Mouse (Mus musculus): ENCODE data around the gene Prrg4. TPM values are rescaled to one million over a fixed set of nuclear protein-coding genes. Genes with fewer than 3 reads are reported as not detected.
"Not testable (repeated sequence)": the region's sequence is repeated elsewhere in the genome, so short reads cannot be mapped to it uniquely, and the experiment has no call there.

The Prrg4 gene
- 0.17 and 0.43 TPM in 2 replicates for polyA plus RNA-seq (2014; fragmentation: Nextera tagmentation; extraction: Ambion mirVana)

- no peaks in the 10 kb centered on the region; the same call in 1 of the 2 replicates for H3K4me1 ChIP-seq (ENCODE audit: control insufficient read depth, insufficient read depth, low read length)
- H3K9ac ChIP-seq (ENCODE audit: low read length) = peak within 1 kb of the TSS; percentile 50
- under 1% methylated on average over 50 of the region's 62 CpGs for WGBS
- no peaks in the 10 kb centered on the region for H3K36me3 ChIP-seq (ENCODE audit: control insufficient read depth, insufficient read depth, low read length)
- H3K9me3 ChIP-seq (ENCODE audit: control insufficient read depth, low read length) = no peaks in the 10 kb centered on the region
- peak within 1 kb of the TSS; percentile 45 for H3K4me3 ChIP-seq (ENCODE audit: low read depth, low read length)
- peaks cover 9% of the 10 kb centered on the region; the same call in 1 of the 2 replicates for H3K27me3 ChIP-seq (ENCODE audit: control insufficient read depth, insufficient read depth, low read length)
- DNase-seq (ENCODE audit: low spot score) (peak; percentile 51), ATAC-seq (ENCODE audit: insufficient read depth, low FRiP score, low TSS enrichment) (peak; percentile 38; the same call in 1 of the 2 replicates)
- no peak within 1 kb of the TSS for H3K27ac ChIP-seq (ENCODE audit: low read depth, low read length)
- peak within 1 kb of the TSS; percentile 99 for H3K4me2 ChIP-seq (ENCODE audit: low read depth)
Measured at GRCm38 (mm10) chr2:104849276-104849990, at the start of gene Prrg4. Prrg4 (minus strand) TSS chr2:104849876.

- ATAC-seq (ENCODE audit: insufficient read depth, low FRiP score, low TSS enrichment) = no peak; the same call in 1 of the 2 replicates
- H3K4me1 ChIP-seq (ENCODE audit: control insufficient read depth, insufficient read depth, low read length) = no peaks in the 10 kb centered on the region
- no peaks in the 10 kb centered on the region for H3K27me3 ChIP-seq (ENCODE audit: control insufficient read depth, insufficient read depth, low read length)
- H3K4me2 ChIP-seq (ENCODE audit: low read depth) = no peak overlapping the region
- no peak overlapping the region for H3K9ac ChIP-seq (ENCODE audit: low read length)
- no peaks in the 10 kb centered on the region for H3K9me3 ChIP-seq (ENCODE audit: control insufficient read depth, low read length)
- 25% methylated on average over 10 of the region's 10 CpGs for WGBS
- H3K36me3 ChIP-seq (ENCODE audit: control insufficient read depth, insufficient read depth, low read length) = no peaks in the 10 kb centered on the region
- H3K4me3 ChIP-seq (ENCODE audit: low read depth, low read length) = no peak overlapping the region
- peak; percentile 84 for DNase-seq (ENCODE audit: low spot score)
- H3K27ac ChIP-seq (ENCODE audit: low read depth, low read length) = no peak overlapping the region
Measured at GRCm38 (mm10) chr2:104887882-104888566, 38.3 kb upstream of the Prrg4 start.

- WGBS = 58% methylated on average over 2 of the region's 2 CpGs
- not testable (repeated sequence) for H3K27me3 ChIP-seq (ENCODE audit: control insufficient read depth, insufficient read depth, low read length); DNase-seq (ENCODE audit: low spot score); H3K4me1 ChIP-seq (ENCODE audit: control insufficient read depth, insufficient read depth, low read length); ATAC-seq (ENCODE audit: insufficient read depth, low FRiP score, low TSS enrichment); H3K9me3 ChIP-seq (ENCODE audit: control insufficient read depth, low read length); H3K4me2 ChIP-seq (ENCODE audit: low read depth); H3K36me3 ChIP-seq (ENCODE audit: control insufficient read depth, insufficient read depth, low read length); H3K27ac ChIP-seq (ENCODE audit: low read depth, low read length); H3K4me3 ChIP-seq (ENCODE audit: low read depth, low read length); H3K9ac ChIP-seq (ENCODE audit: low read length)
Measured at GRCm38 (mm10) chr2:104887331-104887730, 37.7 kb upstream of the Prrg4 start.

- H3K4me2 ChIP-seq (ENCODE audit: low read depth) = no peak overlapping the region
- H3K27ac ChIP-seq (ENCODE audit: low read depth, low read length) = no peak overlapping the region
- H3K9me3 ChIP-seq (ENCODE audit: control insufficient read depth, low read length) = no peaks in the 10 kb centered on the region
- no peaks in the 10 kb centered on the region for H3K4me1 ChIP-seq (ENCODE audit: control insufficient read depth, insufficient read depth, low read length)
- H3K36me3 ChIP-seq (ENCODE audit: control insufficient read depth, insufficient read depth, low read length) = no peaks in the 10 kb centered on the region
- H3K27me3 ChIP-seq (ENCODE audit: control insufficient read depth, insufficient read depth, low read length) = no peaks in the 10 kb centered on the region
- no peak overlapping the region for H3K4me3 ChIP-seq (ENCODE audit: low read depth, low read length)
- DNase-seq (ENCODE audit: low spot score) (no peak), ATAC-seq (ENCODE audit: insufficient read depth, low FRiP score, low TSS enrichment) (no peak)
- H3K9ac ChIP-seq (ENCODE audit: low read length) = no peak overlapping the region
- 92% methylated on average over 18 of the region's 18 CpGs for WGBS
Measured at GRCm38 (mm10) chr2:104886109-104886508, 36.4 kb upstream of the Prrg4 start.

- no peak overlapping the region for H3K27ac ChIP-seq (ENCODE audit: low read depth, low read length)
- no peaks in the 10 kb centered on the region for H3K27me3 ChIP-seq (ENCODE audit: control insufficient read depth, insufficient read depth, low read length)
- no peaks in the 10 kb centered on the region for H3K4me1 ChIP-seq (ENCODE audit: control insufficient read depth, insufficient read depth, low read length)
- H3K4me2 ChIP-seq (ENCODE audit: low read depth) = no peak overlapping the region
- H3K36me3 ChIP-seq (ENCODE audit: control insufficient read depth, insufficient read depth, low read length) = no peaks in the 10 kb centered on the region
- no peak for ATAC-seq (ENCODE audit: insufficient read depth, low FRiP score, low TSS enrichment)
- H3K9ac ChIP-seq (ENCODE audit: low read length) = no peak overlapping the region
- WGBS = 92% methylated on average over 8 of the region's 8 CpGs
- no peak for DNase-seq (ENCODE audit: low spot score)
- H3K4me3 ChIP-seq (ENCODE audit: low read depth, low read length) = no peak overlapping the region
- H3K9me3 ChIP-seq (ENCODE audit: control insufficient read depth, low read length) = no peaks in the 10 kb centered on the region
Measured at GRCm38 (mm10) chr2:104878794-104879193, 29.1 kb upstream of the Prrg4 start.

- ATAC-seq (ENCODE audit: insufficient read depth, low FRiP score, low TSS enrichment) (no peak), DNase-seq (ENCODE audit: low spot score) (no peak)
- Histone ChIP-seq H3K4me3 (ENCODE audit: low read depth, low read length) (no peak overlapping the region), H3K9me3 (ENCODE audit: control insufficient read depth, low read length) (no peaks in the 10 kb centered on the region), H3K36me3 (ENCODE audit: control insufficient read depth, insufficient read depth, low read length) (no peaks in the 10 kb centered on the region), H3K4me2 (ENCODE audit: low read depth) (no peak overlapping the region), H3K27ac (ENCODE audit: low read depth, low read length) (no peak overlapping the region), H3K27me3 (ENCODE audit: control insufficient read depth, insufficient read depth, low read length) (no peaks in the 10 kb centered on the region), H3K4me1 (ENCODE audit: control insufficient read depth, insufficient read depth, low read length) (no peaks in the 10 kb centered on the region), H3K9ac (ENCODE audit: low read length) (no peak overlapping the region)
- 91% methylated on average over 3 of the region's 3 CpGs for WGBS
Measured at GRCm38 (mm10) chr2:104869101-104869500, 19.4 kb upstream of the Prrg4 start.

GRCm38 (mm10) chr2:104867282-104867855, 17.7 kb upstream of the Prrg4 start, which contains the start of gene Ccdc73:
Ccdc73 (plus strand) TSS chr2:104867805.
- Histone ChIP-seq H3K9me3 (ENCODE audit: control insufficient read depth, low read length) (no peaks in the 10 kb centered on the region), H3K27ac (ENCODE audit: low read depth, low read length) (no peak within 1 kb of the TSS), H3K4me1 (ENCODE audit: control insufficient read depth, insufficient read depth, low read length) (no peaks in the 10 kb centered on the region), H3K4me2 (ENCODE audit: low read depth) (no peak within 1 kb of the TSS), H3K9ac (ENCODE audit: low read length) (no peak within 1 kb of the TSS), H3K36me3 (ENCODE audit: control insufficient read depth, insufficient read depth, low read length) (no peaks in the 10 kb centered on the region), H3K27me3 (ENCODE audit: control insufficient read depth, insufficient read depth, low read length) (no peaks in the 10 kb centered on the region), H3K4me3 (ENCODE audit: low read depth, low read length) (no peak within 1 kb of the TSS)
- DNase-seq (ENCODE audit: low spot score) = no peak
- ATAC-seq (ENCODE audit: insufficient read depth, low FRiP score, low TSS enrichment) = no peak
- WGBS = 84% methylated on average over 13 of the region's 13 CpGs

GRCm38 (mm10) chr2:104864176-104864860, 14.6 kb upstream of the Prrg4 start:
- Histone ChIP-seq H3K4me1 (ENCODE audit: control insufficient read depth, insufficient read depth, low read length) (no peaks in the 10 kb centered on the region), H3K36me3 (ENCODE audit: control insufficient read depth, insufficient read depth, low read length) (no peaks in the 10 kb centered on the region), H3K4me3 (ENCODE audit: low read depth, low read length) (no peak overlapping the region), H3K9me3 (ENCODE audit: control insufficient read depth, low read length) (no peaks in the 10 kb centered on the region), H3K27me3 (ENCODE audit: control insufficient read depth, insufficient read depth, low read length) (no peaks in the 10 kb centered on the region), H3K27ac (ENCODE audit: low read depth, low read length) (no peak overlapping the region), H3K4me2 (ENCODE audit: low read depth) (no peak overlapping the region), H3K9ac (ENCODE audit: low read length) (no peak overlapping the region)
- ATAC-seq (ENCODE audit: insufficient read depth, low FRiP score, low TSS enrichment) (no peak), DNase-seq (ENCODE audit: low spot score) (no peak)
- WGBS = 90% methylated on average over 4 of the region's 4 CpGs

Data from neural tube, embryonic 11.5 days (tissue).